Mouse (Mus musculus) limb, embryonic 10.5 days (tissue): Measurements from ENCODE around the gene Slc22a12. TPM values are rescaled to one million over a fixed set of nuclear protein-coding genes. Genes with fewer than 3 reads are reported as not detected.

Experiments used
- DNase-seq: peaks from one replicate; pipeline ENCODE4 v3.0.0-alpha.2; 2017; ENCODE audit warnings: low spot score
- H3K27ac ChIP-seq: fragments of 300-500 bp; sonication (generic); 2 replicates; pipeline ENCODE4 v1.5.1; 2016; ENCODE audit warnings: mild to moderate bottlenecking
- H3K27me3 ChIP-seq: fragments of 300-500 bp; sonication (generic); 2 replicates; pipeline ENCODE4 v1.6.1; 2016; ENCODE audit warnings: low read depth, mild to moderate bottlenecking; ENCODE audit not compliant: poor library complexity, severe bottlenecking
- H3K36me3 ChIP-seq: fragments of 300-500 bp; sonication (generic); 2 replicates; pipeline ENCODE4 v1.6.1; 2016; ENCODE audit warnings: mild to moderate bottlenecking, moderate library complexity
- H3K4me1 ChIP-seq: fragments of 300-500 bp; sonication (generic); 2 replicates; pipeline ENCODE4 v1.6.1; 2016
- H3K4me3 ChIP-seq: fragments of 300-500 bp; sonication (generic); 2 replicates; pipeline ENCODE4 v1.5.1; 2016; ENCODE audit warnings: mild to moderate bottlenecking, moderate library complexity
- H3K9me3 ChIP-seq: fragments of 300-500 bp; sonication (generic); replicated peaks from 2 replicates; pipeline ENCODE4 v1.6.1; 2016; ENCODE audit warnings: mild to moderate bottlenecking
- WGBS: fragments of 180-500 bp; shearing (Covaris S2); methylation state at CpG from one replicate; pipeline ENCODE4 v1.1.7; 2016; 5-methylcytosine and 5-hydroxymethylcytosine counted together
- polyA plus RNA-seq: library from polyadenylated mRNA; unstranded; fragments of >200 nt; fragmentation: Nextera tagmentation; extraction: Ambion mirVana; gene quantifications from 2 replicates; pipeline ENCODE4 v1.2.1, GENCODE M21; 2016

Slc22a12 gene
- not detected in 2 replicates for polyA plus RNA-seq

GRCm38 (mm10) chr19:6542367-6543034 is at the start of gene Slc22a12:
TSS of gene Slc22a12 (minus strand) at chr19:6543032.
- no peaks in the 10 kb centered on the region for H3K4me1 ChIP-seq
- no peaks in the 10 kb centered on the region for H3K9me3 ChIP-seq
- no peak within 1 kb of the TSS for H3K4me3 ChIP-seq
- 94% methylated on average over 16 of the region's 16 CpGs for WGBS
- H3K27me3 ChIP-seq: peaks cover 23% of the 10 kb centered on the region; the same call in 1 of the 2 replicates
- DNase-seq: no peak
- H3K36me3 ChIP-seq: no peaks in the 10 kb centered on the region
- no peak within 1 kb of the TSS for H3K27ac ChIP-seq

- no peak for DNase-seq
- Histone ChIP-seq H3K36me3 (no peaks in the 10 kb centered on the region), H3K4me1 (peaks cover 3% of the 10 kb centered on the region; the same call in 1 of the 2 replicates), H3K9me3 (no peaks in the 10 kb centered on the region), H3K27ac (no peak overlapping the region; the same call in 1 of the 2 replicates), H3K27me3 (peaks cover 5% of the 10 kb centered on the region; the same call in 1 of the 2 replicates), H3K4me3 (no peak overlapping the region)
- WGBS: 39% methylated on average over 4 of the region's 4 CpGs
These were observed 29.2 kb upstream of the Slc22a12 start for GRCm38 (mm10) chr19:6572001-6572400.

- no peak for DNase-seq
- Histone ChIP-seq H3K4me1 (no peaks in the 10 kb centered on the region), H3K4me3 (no peak overlapping the region), H3K36me3 (no peaks in the 10 kb centered on the region), H3K27ac (no peak overlapping the region), H3K9me3 (no peaks in the 10 kb centered on the region), H3K27me3 (peaks cover 3% of the 10 kb centered on the region; the same call in 1 of the 2 replicates)
- 86% methylated on average over 5 of the region's 5 CpGs for WGBS
These were observed 28.6 kb upstream of the Slc22a12 start for GRCm38 (mm10) chr19:6571476-6571875.

GRCm38 (mm10) chr19:6569561-6569960 is 26.7 kb upstream of the Slc22a12 start:
- Histone ChIP-seq H3K4me3 (no peak overlapping the region), H3K9me3 (no peaks in the 10 kb centered on the region), H3K36me3 (no peaks in the 10 kb centered on the region), H3K4me1 (no peaks in the 10 kb centered on the region), H3K27ac (no peak overlapping the region), H3K27me3 (no peaks in the 10 kb centered on the region; the same call in 1 of the 2 replicates)
- DNase-seq: no peak
- WGBS: 37% methylated on average over 5 of the region's 5 CpGs

- Histone ChIP-seq H3K4me3 (no peak overlapping the region), H3K27me3 (no peaks in the 10 kb centered on the region), H3K27ac (no peak overlapping the region), H3K9me3 (no peaks in the 10 kb centered on the region), H3K4me1 (no peaks in the 10 kb centered on the region), H3K36me3 (no peaks in the 10 kb centered on the region)
- WGBS: 74% methylated on average over 5 of the region's 5 CpGs
- no peak for DNase-seq
These were observed 26.2 kb upstream of the Slc22a12 start for GRCm38 (mm10) chr19:6569021-6569420.

- no peak for DNase-seq
- Histone ChIP-seq H3K4me1 (no peaks in the 10 kb centered on the region), H3K4me3 (no peak overlapping the region), H3K36me3 (no peaks in the 10 kb centered on the region), H3K27me3 (no peaks in the 10 kb centered on the region), H3K27ac (no peak overlapping the region), H3K9me3 (no peaks in the 10 kb centered on the region)
- WGBS: 90% methylated on average over 2 of the region's 2 CpGs
These were observed 23.6 kb upstream of the Slc22a12 start for GRCm38 (mm10) chr19:6566450-6566849.

- 86% methylated on average over 6 of the region's 6 CpGs for WGBS
- H3K36me3 ChIP-seq: no peaks in the 10 kb centered on the region
- H3K27me3 ChIP-seq: no peaks in the 10 kb centered on the region
- no peak for DNase-seq
- no peak overlapping the region for H3K4me3 ChIP-seq
- H3K9me3 ChIP-seq: no peaks in the 10 kb centered on the region
- no peak overlapping the region for H3K27ac ChIP-seq
- H3K4me1 ChIP-seq: no peaks in the 10 kb centered on the region; the same call in 1 of the 2 replicates
These were observed 22.3 kb upstream of the Slc22a12 start for GRCm38 (mm10) chr19:6565136-6565535.

GRCm38 (mm10) chr19:6560246-6560815 is 17.5 kb upstream of the Slc22a12 start:
- no peaks in the 10 kb centered on the region for H3K36me3 ChIP-seq
- H3K27ac ChIP-seq: no peak overlapping the region
- H3K4me1 ChIP-seq: peaks cover 4% of the 10 kb centered on the region; the same call in 1 of the 2 replicates
- H3K9me3 ChIP-seq: no peaks in the 10 kb centered on the region
- no peak for DNase-seq
- H3K27me3 ChIP-seq: no peaks in the 10 kb centered on the region
- WGBS: 69% methylated on average over 7 of the region's 7 CpGs
- H3K4me3 ChIP-seq: no peak overlapping the region

- peaks cover 4% of the 10 kb centered on the region; the same call in 1 of the 2 replicates for H3K4me1 ChIP-seq
- H3K4me3 ChIP-seq: no peak overlapping the region
- H3K9me3 ChIP-seq: no peaks in the 10 kb centered on the region
- H3K27me3 ChIP-seq: no peaks in the 10 kb centered on the region
- H3K27ac ChIP-seq: no peak overlapping the region
- DNase-seq: no peak
- no peaks in the 10 kb centered on the region for H3K36me3 ChIP-seq
- 43% methylated on average over 4 of the region's 4 CpGs for WGBS
These were observed 16.7 kb upstream of the Slc22a12 start for GRCm38 (mm10) chr19:6559576-6559975.

- Histone ChIP-seq H3K9me3 (no peaks in the 10 kb centered on the region), H3K36me3 (no peaks in the 10 kb centered on the region), H3K4me3 (no peak overlapping the region), H3K4me1 (peaks cover 17% of the 10 kb centered on the region), H3K27ac (0 out of 2 replicates have a peak overlapping the region, but pooled peaks have one; percentile 37), H3K27me3 (no peaks in the 10 kb centered on the region)
- whole genome bisulfite sequencing: 44% methylated on average over 8 of the region's 8 CpGs
- no peak for DNase-seq
These were observed 11.2 kb upstream of the Slc22a12 start for GRCm38 (mm10) chr19:6553819-6554582.

GRCm38 (mm10) chr19:6553174-6553573 is 10.3 kb upstream of the Slc22a12 start:
- Histone ChIP-seq H3K27ac (no peak overlapping the region), H3K4me3 (no peak overlapping the region), H3K4me1 (peaks cover 17% of the 10 kb centered on the region), H3K9me3 (no peaks in the 10 kb centered on the region), H3K36me3 (no peaks in the 10 kb centered on the region), H3K27me3 (no peaks in the 10 kb centered on the region)
- DNase-seq: no peak
- 80% methylated on average over 5 of the region's 5 CpGs for WGBS

- Histone ChIP-seq H3K36me3 (no peaks in the 10 kb centered on the region), H3K27me3 (no peaks in the 10 kb centered on the region), H3K27ac (no peak overlapping the region), H3K9me3 (no peaks in the 10 kb centered on the region), H3K4me1 (peaks cover 17% of the 10 kb centered on the region), H3K4me3 (no peak overlapping the region)
- 93% methylated on average over 4 of the region's 4 CpGs for WGBS
- DNase-seq: peak; percentile 42
These were observed 9.6 kb upstream of the Slc22a12 start for GRCm38 (mm10) chr19:6552302-6553028.
